Mouse (Mus musculus): Measurements from ENCODE around the gene Smarcb1. TPM values are rescaled to one million over a fixed set of nuclear protein-coding genes. Genes with fewer than 3 reads are reported as not detected.
A peak's percentile ranks its signal among the peaks of the same experiment; 100 is the strongest.

The Smarcb1 gene
- polyA plus RNA-seq, 1 experiment from 2014 or later = 236 TPM

DNA sequence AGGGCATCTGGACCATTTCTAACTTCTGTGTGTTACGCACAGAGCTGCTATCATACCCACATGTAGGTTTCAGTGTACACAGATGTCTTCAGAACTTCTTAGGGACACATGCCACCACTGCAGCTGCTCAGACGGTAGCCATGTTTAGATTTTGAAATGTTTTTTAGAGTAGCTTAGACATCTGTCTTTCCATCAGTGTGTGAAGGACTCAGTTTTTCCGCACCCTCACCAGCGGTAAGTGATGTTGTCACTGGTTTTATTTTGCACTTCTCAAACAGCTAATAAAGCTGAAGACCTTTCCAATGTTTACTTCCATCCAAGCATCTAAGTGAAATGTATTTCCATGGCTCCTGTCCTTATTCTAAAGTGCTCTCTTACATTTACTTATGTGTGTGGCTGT is 14.5 kb downstream of the Smarcb1 start:
- H3K9ac ChIP-seq (replicated peaks; ENCODE audit: low read length) = no peak overlapping the region
- H3K27me3 ChIP-seq (ENCODE audit: control insufficient read depth, insufficient read depth, low read length) = no peaks in the 10 kb centered on the region
- WGBS = 97% methylated on average over 4 of the region's 4 CpGs
- ATAC-seq (replicated peaks; ENCODE audit: insufficient number of reproducible peaks, low FRiP score, low TSS enrichment, low read depth) (no peak), DNase-seq (ENCODE audit: low spot score) (no peak)
- H3K36me3 ChIP-seq (replicated peaks; ENCODE audit: control insufficient read depth, insufficient read depth, low read depth, low read length) = peaks cover 14% of the 10 kb centered on the region
- no peaks in the 10 kb centered on the region for H3K9me3 ChIP-seq (replicated peaks; ENCODE audit: control insufficient read depth, low read length)
- no peaks in the 10 kb centered on the region for H3K4me1 ChIP-seq (ENCODE audit: control insufficient read depth, insufficient read depth, low read length)
- no peak overlapping the region for H3K4me2 ChIP-seq (ENCODE audit: low read depth, low read length)
- H3K27ac ChIP-seq (replicated peaks; ENCODE audit: low read depth, low read length) = no peak overlapping the region
- H3K4me3 ChIP-seq (ENCODE audit: low read depth, low read length) = no peak overlapping the region

DNA sequence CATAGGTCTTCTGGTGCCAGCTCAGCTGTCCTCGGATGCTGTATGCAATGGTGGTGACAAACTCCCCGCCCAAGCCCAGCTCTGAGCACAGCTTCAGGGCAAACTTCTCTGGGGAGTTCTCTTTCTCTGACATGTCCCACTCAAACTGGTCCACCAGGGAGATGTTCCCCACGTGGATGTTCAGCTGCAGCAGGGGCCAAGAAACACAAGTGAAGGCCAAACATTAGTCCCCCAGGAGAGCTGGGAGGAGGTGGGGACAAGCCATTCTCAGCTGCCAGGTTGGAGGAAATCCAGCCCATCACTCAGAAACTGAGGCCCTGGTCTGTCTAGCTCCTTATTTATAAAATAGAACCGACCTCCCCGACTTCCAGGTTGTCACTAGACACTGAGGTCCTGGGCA is 17.0 kb downstream of the Smarcb1 start:
- WGBS = 90% methylated on average over 5 of the region's 5 CpGs
- H3K4me1 ChIP-seq (ENCODE audit: control insufficient read depth, insufficient read depth, low read length) = no peaks in the 10 kb centered on the region
- no peak overlapping the region for H3K4me2 ChIP-seq (ENCODE audit: low read depth, low read length)
- no peak overlapping the region for H3K27ac ChIP-seq (replicated peaks; ENCODE audit: low read depth, low read length)
- H3K27me3 ChIP-seq (ENCODE audit: control insufficient read depth, insufficient read depth, low read length) = no peaks in the 10 kb centered on the region
- no peak overlapping the region for H3K4me3 ChIP-seq (ENCODE audit: low read depth, low read length)
- no peaks in the 10 kb centered on the region for H3K9me3 ChIP-seq (replicated peaks; ENCODE audit: control insufficient read depth, low read length)
- H3K36me3 ChIP-seq (replicated peaks; ENCODE audit: control insufficient read depth, insufficient read depth, low read depth, low read length) = peaks cover 13% of the 10 kb centered on the region
- ATAC-seq (replicated peaks; ENCODE audit: insufficient number of reproducible peaks, low FRiP score, low TSS enrichment, low read depth) (no peak), DNase-seq (ENCODE audit: low spot score) (no peak)
- H3K9ac ChIP-seq (replicated peaks; ENCODE audit: low read length) = no peak overlapping the region

DNA sequence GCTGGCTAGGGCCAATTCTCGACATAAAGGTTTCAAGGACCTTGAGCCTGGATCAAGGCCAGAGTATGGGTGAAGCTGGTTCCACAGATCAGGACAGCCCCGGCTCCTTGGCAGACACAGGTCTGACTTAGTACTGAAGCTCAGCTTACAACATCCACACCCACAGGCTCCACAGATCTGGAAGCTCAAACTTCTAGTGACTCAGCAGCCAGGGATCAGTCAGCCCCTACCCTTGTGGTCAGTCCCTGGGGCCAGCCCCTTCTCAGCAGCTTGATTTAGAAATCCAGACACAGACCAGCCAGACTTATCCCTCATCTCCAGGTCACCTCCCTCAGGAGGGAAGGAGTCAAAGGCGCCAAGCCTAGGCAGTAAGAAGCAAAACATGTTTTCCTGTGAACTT is 22.6 kb downstream of the Smarcb1 start:
- no peaks in the 10 kb centered on the region for H3K9me3 ChIP-seq (replicated peaks; ENCODE audit: control insufficient read depth, low read length)
- no peak overlapping the region for H3K27ac ChIP-seq (replicated peaks; ENCODE audit: low read depth, low read length)
- DNase-seq (ENCODE audit: low spot score) (no peak), ATAC-seq (replicated peaks; ENCODE audit: insufficient number of reproducible peaks, low FRiP score, low TSS enrichment, low read depth) (no peak)
- no peak overlapping the region for H3K4me2 ChIP-seq (ENCODE audit: low read depth, low read length)
- H3K27me3 ChIP-seq (ENCODE audit: control insufficient read depth, insufficient read depth, low read length) = no peaks in the 10 kb centered on the region
- H3K4me3 ChIP-seq (ENCODE audit: low read depth, low read length) = no peak overlapping the region
- WGBS = 84% methylated on average over 3 of the region's 3 CpGs
- no peaks in the 10 kb centered on the region for H3K4me1 ChIP-seq (ENCODE audit: control insufficient read depth, insufficient read depth, low read length)
- no peak overlapping the region for H3K9ac ChIP-seq (replicated peaks; ENCODE audit: low read length)
- H3K36me3 ChIP-seq (replicated peaks; ENCODE audit: control insufficient read depth, insufficient read depth, low read depth, low read length) = peaks cover 20% of the 10 kb centered on the region

GRCm38 (mm10) chr10:75898039-75898564 is 23.3 kb downstream of the Smarcb1 start:
- Histone ChIP-seq H3K36me3 (replicated peaks; ENCODE audit: control insufficient read depth, insufficient read depth, low read depth, low read length) (peaks cover 13% of the 10 kb centered on the region), H3K9ac (replicated peaks; ENCODE audit: low read length) (no peak overlapping the region), H3K4me3 (ENCODE audit: low read depth, low read length) (no peak overlapping the region), H3K4me2 (ENCODE audit: low read depth, low read length) (no peak overlapping the region), H3K4me1 (ENCODE audit: control insufficient read depth, insufficient read depth, low read length) (no peaks in the 10 kb centered on the region), H3K27ac (replicated peaks; ENCODE audit: low read depth, low read length) (no peak overlapping the region), H3K27me3 (ENCODE audit: control insufficient read depth, insufficient read depth, low read length) (no peaks in the 10 kb centered on the region), H3K9me3 (replicated peaks; ENCODE audit: control insufficient read depth, low read length) (no peaks in the 10 kb centered on the region)
- ATAC-seq (replicated peaks; ENCODE audit: insufficient number of reproducible peaks, low FRiP score, low TSS enrichment, low read depth) = no peak
- 78% methylated on average over 6 of the region's 6 CpGs for whole genome bisulfite sequencing
- no peak for DNase-seq (ENCODE audit: low spot score)

DNA sequence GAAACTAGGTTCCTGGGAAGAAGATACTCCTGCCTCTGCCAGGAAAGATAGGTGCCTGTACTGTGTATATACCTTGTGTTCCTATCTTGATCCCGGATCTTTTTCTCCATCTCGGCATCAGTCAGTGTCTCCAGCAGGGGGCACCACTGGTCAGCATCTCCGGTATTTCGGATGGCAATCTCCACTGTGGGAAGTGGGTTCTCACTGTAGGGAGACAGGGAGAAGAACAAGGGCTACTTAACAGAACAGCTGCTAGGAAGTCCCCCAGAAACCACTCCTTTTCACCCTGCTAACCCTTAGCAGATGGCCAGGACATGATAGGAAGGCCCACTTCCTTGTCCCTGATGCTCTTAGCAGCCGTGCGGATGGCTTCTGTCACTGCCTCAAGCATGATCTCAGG is 24.0 kb downstream of the Smarcb1 start:
- WGBS = 42% methylated on average over 6 of the region's 6 CpGs
- no peak for ATAC-seq (replicated peaks; ENCODE audit: insufficient number of reproducible peaks, low FRiP score, low TSS enrichment, low read depth)

DNA sequence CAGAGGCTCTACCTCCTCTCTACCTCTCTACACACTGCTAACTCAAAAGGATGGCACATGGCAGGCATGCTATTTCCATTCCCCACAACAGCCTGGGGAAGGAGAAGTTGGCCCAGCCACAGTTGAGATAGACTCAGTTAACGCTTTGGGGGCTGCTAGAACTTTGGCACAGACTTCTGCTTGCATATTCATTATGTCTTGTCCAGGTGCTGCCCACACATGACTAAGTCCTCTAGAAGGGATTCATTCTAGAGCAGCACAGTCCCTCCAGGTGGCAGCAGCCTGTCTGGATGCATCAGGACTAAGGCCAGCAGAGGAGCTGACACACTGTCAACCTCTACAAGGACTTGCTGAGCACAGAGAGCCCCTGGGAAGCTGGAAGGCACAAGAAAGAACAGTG is 25.2 kb downstream of the Smarcb1 start:
- H3K9ac ChIP-seq (replicated peaks; ENCODE audit: low read length) = no peak overlapping the region
- H3K27ac ChIP-seq (replicated peaks; ENCODE audit: low read depth, low read length) = no peak overlapping the region
- 86% methylated on average over 1 of the region's 1 CpGs for WGBS

More for the DNA sequence above, 24.0 kb downstream of the Smarcb1 start:
- peaks cover 10% of the 10 kb centered on the region for H3K36me3 ChIP-seq (replicated peaks; ENCODE audit: control insufficient read depth, insufficient read depth, low read depth, low read length)
- H3K4me1 ChIP-seq (ENCODE audit: control insufficient read depth, insufficient read depth, low read length) = no peaks in the 10 kb centered on the region
- no peaks in the 10 kb centered on the region for H3K27me3 ChIP-seq (ENCODE audit: control insufficient read depth, insufficient read depth, low read length)
- H3K4me2 ChIP-seq (ENCODE audit: low read depth, low read length) = no peak overlapping the region
- H3K9me3 ChIP-seq (replicated peaks; ENCODE audit: control insufficient read depth, low read length) = no peaks in the 10 kb centered on the region
- no peak overlapping the region for H3K27ac ChIP-seq (replicated peaks; ENCODE audit: low read depth, low read length)
- H3K4me3 ChIP-seq (ENCODE audit: low read depth, low read length) = no peak overlapping the region
- H3K9ac ChIP-seq (replicated peaks; ENCODE audit: low read length) = no peak overlapping the region
- DNase-seq (ENCODE audit: low spot score) = peak; percentile 79

DNA sequence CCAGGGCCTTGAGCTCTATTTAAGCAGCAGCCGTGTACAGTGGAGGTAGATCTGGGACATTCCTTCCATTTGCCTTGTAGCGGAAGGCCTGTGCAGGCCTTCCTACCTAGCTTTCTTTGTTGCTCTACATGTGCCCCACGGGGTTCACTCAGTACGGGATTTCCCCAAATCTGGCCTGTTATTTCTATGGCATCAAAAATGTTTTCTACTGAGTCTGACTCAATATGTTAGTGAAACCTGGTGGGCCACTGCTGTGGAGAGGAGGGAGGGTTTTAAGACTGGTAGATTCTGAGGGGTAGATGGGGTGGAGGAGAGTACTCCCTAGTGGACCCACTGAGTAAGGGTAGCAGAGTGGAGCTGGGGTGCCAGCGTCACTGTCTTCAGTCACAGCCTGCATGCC is 25.7 kb downstream of the Smarcb1 start:
- WGBS = 87% methylated on average over 5 of the region's 5 CpGs

More for the DNA sequence above, 25.2 kb downstream of the Smarcb1 start:
- H3K4me2 ChIP-seq (ENCODE audit: low read depth, low read length) = no peak overlapping the region
- no peak for DNase-seq (ENCODE audit: low spot score)
- H3K36me3 ChIP-seq (replicated peaks; ENCODE audit: control insufficient read depth, insufficient read depth, low read depth, low read length) = peaks cover 9% of the 10 kb centered on the region
- no peak overlapping the region for H3K4me3 ChIP-seq (ENCODE audit: low read depth, low read length)
- no peaks in the 10 kb centered on the region for H3K9me3 ChIP-seq (replicated peaks; ENCODE audit: control insufficient read depth, low read length)
- no peaks in the 10 kb centered on the region for H3K4me1 ChIP-seq (ENCODE audit: control insufficient read depth, insufficient read depth, low read length)
- H3K27me3 ChIP-seq (ENCODE audit: control insufficient read depth, insufficient read depth, low read length) = no peaks in the 10 kb centered on the region
- ATAC-seq (replicated peaks; ENCODE audit: insufficient number of reproducible peaks, low FRiP score, low TSS enrichment, low read depth) = no peak

GRCm38 (mm10) chr10:75894601-75895000 is 26.8 kb downstream of the Smarcb1 start:
- H3K9ac ChIP-seq (replicated peaks; ENCODE audit: low read length) = no peak overlapping the region
- DNase-seq (ENCODE audit: low spot score) (no peak), ATAC-seq (replicated peaks; ENCODE audit: insufficient number of reproducible peaks, low FRiP score, low TSS enrichment, low read depth) (no peak)
- H3K4me1 ChIP-seq (ENCODE audit: control insufficient read depth, insufficient read depth, low read length) = 0 out of 2 replicates have a peak, but pooled peaks cover under 1% of the 10 kb centered on the region
- no peak overlapping the region for H3K4me2 ChIP-seq (ENCODE audit: low read depth, low read length)
- H3K4me3 ChIP-seq (ENCODE audit: low read depth, low read length) = no peak overlapping the region
- no peak overlapping the region for H3K27ac ChIP-seq (replicated peaks; ENCODE audit: low read depth, low read length)
- no peaks in the 10 kb centered on the region for H3K9me3 ChIP-seq (replicated peaks; ENCODE audit: control insufficient read depth, low read length)
- H3K27me3 ChIP-seq (ENCODE audit: control insufficient read depth, insufficient read depth, low read length) = no peaks in the 10 kb centered on the region
- WGBS = 71% methylated on average over 6 of the region's 6 CpGs
- peaks cover 7% of the 10 kb centered on the region for H3K36me3 ChIP-seq (replicated peaks; ENCODE audit: control insufficient read depth, insufficient read depth, low read depth, low read length)

More for the DNA sequence above, 25.7 kb downstream of the Smarcb1 start:
- no peaks in the 10 kb centered on the region for H3K27me3 ChIP-seq (ENCODE audit: control insufficient read depth, insufficient read depth, low read length)
- H3K27ac ChIP-seq (replicated peaks; ENCODE audit: low read depth, low read length) = no peak overlapping the region
- no peak overlapping the region for H3K4me3 ChIP-seq (ENCODE audit: low read depth, low read length)
- no peaks in the 10 kb centered on the region for H3K4me1 ChIP-seq (ENCODE audit: control insufficient read depth, insufficient read depth, low read length)
- no peak overlapping the region for H3K4me2 ChIP-seq (ENCODE audit: low read depth, low read length)
- no peak overlapping the region for H3K9ac ChIP-seq (replicated peaks; ENCODE audit: low read length)
- H3K36me3 ChIP-seq (replicated peaks; ENCODE audit: control insufficient read depth, insufficient read depth, low read depth, low read length) = peaks cover 9% of the 10 kb centered on the region
- DNase-seq (ENCODE audit: low spot score) (no peak), ATAC-seq (replicated peaks; ENCODE audit: insufficient number of reproducible peaks, low FRiP score, low TSS enrichment, low read depth) (no peak)
- H3K9me3 ChIP-seq (replicated peaks; ENCODE audit: control insufficient read depth, low read length) = no peaks in the 10 kb centered on the region

All from embryonic facial prominence, embryonic 11.5 days (tissue).